Comparison of ENCODE assay signal across 8 mouse cellular contexts in genomic region chr7:135605002-135605803, GRCm38 (mm10).
DNase-seq lines count a peak whose midpoint lies in the region.

No protein-coding gene starts in this region.

- no peaks in the 10 kb centered on the region for H3K9me3 ChIP-seq in erythroblast, embryonic 14.5 days (ENCODE audit: control insufficient read depth, low read length)

- peak overlapping the region; percentile 54 for H3K4me3 ChIP-seq in erythroblast, embryonic 14.5 days (replicated peaks)

- DNase-seq in R1 (ENCODE audit: low read depth, low spot score): peak; percentile 37
- DNase-seq in kidney, adult 8-10 months: peak; percentile 12 to 15
- DNase-seq in lung, postnatal 10 days: peak; percentile 62
- no peak for DNase-seq in frontal cortex, postnatal 14 days (ENCODE audit: low spot score in 2 of 2)
- no peak for DNase-seq in cerebellum, postnatal 14 days
- DNase-seq in gastrocnemius, postnatal 4 days (ENCODE audit: low spot score in 2 of 2): no peak
- DNase-seq in thymus, postnatal 10 days (ENCODE audit: low spot score in 2 of 2): no peak

- no peaks in the 10 kb centered on the region for H3K36me3 ChIP-seq in erythroblast, embryonic 14.5 days (ENCODE audit: control insufficient read depth)

- peaks cover 60% of the 10 kb centered on the region for H3K4me1 ChIP-seq in erythroblast, embryonic 14.5 days (ENCODE audit: control insufficient read depth)

- no peaks in the 10 kb centered on the region for H3K27me3 ChIP-seq in erythroblast, embryonic 14.5 days (ENCODE audit: control insufficient read depth)

Comparison
In these comparisons a context has a peak if more than half of its experiments do, and no peak if none do; other contexts are left out.
1. DNase-seq: peak in R1 (single experiment), kidney, adult 8-10 months (2 of 2) and lung, postnatal 10 days (single experiment); none in frontal cortex, postnatal 14 days (0 of 2), cerebellum, postnatal 14 days (0 of 2), gastrocnemius, postnatal 4 days (0 of 2) and thymus, postnatal 10 days (0 of 2).